Mouse (Mus musculus): Measurements from ENCODE around the gene Tfr2.

DNA sequence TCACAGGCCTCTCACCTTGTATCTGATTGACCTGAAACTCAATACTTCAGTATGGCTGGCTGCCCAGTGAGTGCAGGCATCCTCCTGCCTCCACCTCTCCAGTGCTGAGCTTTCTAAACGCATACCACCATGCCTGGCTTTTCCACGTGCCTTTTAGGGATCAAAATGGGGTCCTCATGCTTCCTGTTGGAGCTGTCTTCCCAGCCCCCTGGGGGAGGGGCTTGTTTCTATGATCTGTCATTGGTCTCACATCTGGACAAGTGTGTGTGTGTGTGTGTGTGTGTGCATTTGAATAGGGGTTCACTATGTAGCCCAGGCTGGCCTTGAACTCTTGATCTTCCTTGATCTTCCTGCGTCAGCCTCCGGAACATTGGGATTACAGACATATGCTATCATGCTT lies 32.2 kb upstream of the Tfr2 start:
- TF ChIP-seq CTCF (IDR thresholded peaks at IDR 0.05; ENCODE audit: low read depth, low read length) = no peak
- TF ChIP-seq GATA2 (IDR thresholded peaks at IDR 0.05; ENCODE audit: borderline replicate concordance, low read depth, low read length) = no peak
- TF ChIP-seq GATA1 (IDR thresholded peaks at IDR 0.05; ENCODE audit: borderline replicate concordance, low read length) = no peak
